Mouse (Mus musculus): Measurements from ENCODE around the gene Nt5e.

- TF ChIP-seq CTCF (IDR thresholded peaks at IDR 0.05; ENCODE audit: low read depth) (no peak), EP300 (IDR thresholded peaks at IDR 0.05; ENCODE audit: low read depth) (no peak)
Measured at GRCm38 (mm10) chr9:88377483-88377882, 50.5 kb downstream of the Nt5e start.
